Mouse (Mus musculus) MEL (cell line): Measurements from ENCODE around the gene Olfr1217. TPM values are rescaled to one million over a fixed set of nuclear protein-coding genes. Genes with fewer than 3 reads are reported as not detected.

Experiments
- polyA plus RNA-seq, 2 experiments: library from polyadenylated mRNA; stranded (reverse) in 1 of 2; unstranded in 1 of 2; fragments of >175 nt in 1 of 2; fragments of >200 nt in 1 of 2; gene quantifications; 2 replicates each; pipeline versions ENCODE4 v1.2.1 to v1.2.4; 2012; ENCODE audit warnings: low replicate concordance in 2 of 2, low read depth in 1 of 2; ENCODE audit not compliant: insufficient read length in 2 of 2, insufficient read depth in 1 of 2, missing spikeins in 1 of 2
- total RNA-seq: library from RNA; depleted of rRNA; stranded (reverse); fragments of 300-350 nt; gene quantifications from 2 replicates; pipeline ENCODE4 v1.2.3, GENCODE M21; 2012; rRNA removed

Olfr1217 gene
- total and polyA plus RNA-seq, 3 experiments, result 0.03 TPM; not detected in 2

Other genes starting within 250 kb of the Olfr1217 start
- gene Olfr1201, start 239.0 kb downstream of the Olfr1217 start, total RNA-seq, result not detected in 2 replicates
- gene Olfr1201, start 239.0 kb downstream of the Olfr1217 start, polyA plus RNA-seq, result not detected
- not detected in 2 replicates for gene Olfr1202, start 217.6 kb downstream of the Olfr1217 start, total RNA-seq
- not detected for gene Olfr1202, start 217.6 kb downstream of the Olfr1217 start, polyA plus RNA-seq
- gene Olfr1205, start 202.3 kb downstream of the Olfr1217 start, total RNA-seq, result not detected in 2 replicates
- not detected for gene Olfr1205, start 202.3 kb downstream of the Olfr1217 start, polyA plus RNA-seq
- gene Olfr1204, start 182.8 kb downstream of the Olfr1217 start, total RNA-seq, result not detected in 2 replicates
- gene Olfr1204, start 182.8 kb downstream of the Olfr1217 start, polyA plus RNA-seq, result not detected
- not detected in 2 replicates for gene Olfr1206, start 168.8 kb downstream of the Olfr1217 start, total RNA-seq
- not detected for gene Olfr1206, start 168.8 kb downstream of the Olfr1217 start, polyA plus RNA-seq
- not detected in 2 replicates for gene Olfr1208, start 129.8 kb downstream of the Olfr1217 start, total RNA-seq
- gene Olfr1208, start 129.8 kb downstream of the Olfr1217 start, polyA plus RNA-seq, result not detected
- gene Olfr1209, start 116.9 kb downstream of the Olfr1217 start, total RNA-seq, result not detected in 2 replicates
- gene Olfr1209, start 116.9 kb downstream of the Olfr1217 start, polyA plus RNA-seq, result not detected
- not detected in 2 replicates for gene Olfr1211, start 94.0 kb downstream of the Olfr1217 start, total RNA-seq
- gene Olfr1211, start 94.0 kb downstream of the Olfr1217 start, polyA plus RNA-seq, result not detected
- not detected in 2 replicates for gene Olfr1212, start 78.1 kb downstream of the Olfr1217 start, total RNA-seq
- gene Olfr1212, start 78.1 kb downstream of the Olfr1217 start, polyA plus RNA-seq, result not detected
- not detected in 2 replicates for gene Gm13762, start 51.8 kb downstream of the Olfr1217 start, total RNA-seq
- not detected for gene Gm13762, start 51.8 kb downstream of the Olfr1217 start, polyA plus RNA-seq
- not detected in 2 replicates for gene Olfr1214, start 39.4 kb downstream of the Olfr1217 start, total RNA-seq
- gene Olfr1214, start 39.4 kb downstream of the Olfr1217 start, polyA plus RNA-seq, result not detected
- not detected in 2 replicates for gene Olfr1215, start 25.1 kb downstream of the Olfr1217 start, total RNA-seq
- not detected for gene Olfr1215, start 25.1 kb downstream of the Olfr1217 start, polyA plus RNA-seq
- gene Olfr1216, start 13.7 kb downstream of the Olfr1217 start, total RNA-seq, result not detected in 2 replicates
- gene Olfr1216, start 13.7 kb downstream of the Olfr1217 start, polyA plus RNA-seq, result not detected
- not detected in 2 replicates for gene Olfr1218, start 29.1 kb upstream of the Olfr1217 start, total RNA-seq
- not detected for gene Olfr1218, start 29.1 kb upstream of the Olfr1217 start, polyA plus RNA-seq
- not detected in 2 replicates for gene Olfr1219, start 51.4 kb upstream of the Olfr1217 start, total RNA-seq
- gene Olfr1219, start 51.4 kb upstream of the Olfr1217 start, polyA plus RNA-seq, result not detected
- gene Olfr1220, start 74.8 kb upstream of the Olfr1217 start, total RNA-seq, result not detected in 2 replicates
- gene Olfr1220, start 74.8 kb upstream of the Olfr1217 start, polyA plus RNA-seq, result not detected
- not detected in 2 replicates for gene Olfr1221, start 85.2 kb upstream of the Olfr1217 start, total RNA-seq
- not detected for gene Olfr1221, start 85.2 kb upstream of the Olfr1217 start, polyA plus RNA-seq
- not detected in 2 replicates for gene Olfr1222, start 101.0 kb upstream of the Olfr1217 start, total RNA-seq
- gene Olfr1222, start 101.0 kb upstream of the Olfr1217 start, polyA plus RNA-seq, result not detected
- not detected in 2 replicates for gene Olfr1223, start 119.5 kb upstream of the Olfr1217 start, total RNA-seq
- not detected for gene Olfr1223, start 119.5 kb upstream of the Olfr1217 start, polyA plus RNA-seq
- gene Olfr1224-ps1, start 132.0 kb upstream of the Olfr1217 start, total RNA-seq, result not detected in 2 replicates
- not detected for gene Olfr1224-ps1, start 132.0 kb upstream of the Olfr1217 start, polyA plus RNA-seq
- not detected in 2 replicates for gene Olfr1225, start 142.6 kb upstream of the Olfr1217 start, total RNA-seq
- not detected for gene Olfr1225, start 142.6 kb upstream of the Olfr1217 start, polyA plus RNA-seq
- not detected in 2 replicates for gene Olfr1226, start 168.0 kb upstream of the Olfr1217 start, total RNA-seq
- not detected for gene Olfr1226, start 168.0 kb upstream of the Olfr1217 start, polyA plus RNA-seq
- gene Olfr1228, start 222.0 kb upstream of the Olfr1217 start, total RNA-seq, result not detected in 2 replicates
- not detected for gene Olfr1228, start 222.0 kb upstream of the Olfr1217 start, polyA plus RNA-seq